Mouse (Mus musculus): ENCODE data around the gene Gm11554. TPM values are rescaled to one million over a fixed set of nuclear protein-coding genes. Genes with fewer than 3 reads are reported as not detected.

Gene Gm11554
- polyA plus RNA-seq (2014; fragmentation: Illumina TruSeq; extraction: RNeasy Lipid Tissue Mini Kit (QIAGEN cat#74804); ENCODE audit: low read depth, low replicate concordance), result not detected

DNA sequence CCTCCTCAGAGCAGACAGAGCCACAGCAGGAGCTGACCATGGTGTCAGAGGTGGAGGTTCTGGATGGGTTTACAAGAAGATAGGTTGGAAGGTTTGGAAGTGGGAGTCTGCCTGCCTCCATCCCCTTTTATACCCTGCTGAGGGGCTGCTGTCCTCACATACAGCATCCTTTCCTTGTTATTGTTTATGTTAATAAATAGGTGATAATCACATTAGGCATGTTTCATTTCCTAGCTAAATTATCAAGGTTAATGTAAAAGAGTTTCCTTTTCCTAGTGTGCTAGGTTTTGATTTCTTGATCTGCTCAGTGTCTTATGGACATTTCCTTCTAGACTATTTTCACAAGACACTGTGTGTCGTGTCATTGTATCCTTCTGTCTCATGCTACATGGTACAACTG lies at the start of gene Gm11554:
Gene Gm11554 (minus strand): TSS at position 101 of the 400 bp plus-strand sequence.

DNA sequence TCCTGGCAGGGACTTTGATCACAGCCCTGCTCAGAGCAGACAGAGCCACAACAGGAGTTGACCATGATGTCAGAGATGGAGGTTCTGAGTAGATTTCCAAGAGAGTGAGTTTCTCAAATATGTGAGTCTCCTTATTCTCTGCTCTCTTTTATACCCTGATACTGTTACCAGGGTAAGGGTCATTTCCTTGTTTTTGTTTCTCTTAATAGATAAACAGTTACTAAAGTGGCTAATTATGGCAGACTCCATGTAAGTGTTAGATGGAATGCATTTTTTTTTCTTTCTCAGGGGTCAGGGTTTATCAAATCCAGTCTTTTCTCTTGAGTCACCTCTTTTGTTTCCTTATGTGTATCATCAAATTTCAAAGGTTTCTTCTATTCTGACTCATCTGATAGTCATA lies 47.3 kb upstream of the Gm11554 start, which contains the start of gene Krtap4-16:
Gene Krtap4-16 (minus strand): TSS at position 101 of the 400 bp plus-strand sequence.

DNA sequence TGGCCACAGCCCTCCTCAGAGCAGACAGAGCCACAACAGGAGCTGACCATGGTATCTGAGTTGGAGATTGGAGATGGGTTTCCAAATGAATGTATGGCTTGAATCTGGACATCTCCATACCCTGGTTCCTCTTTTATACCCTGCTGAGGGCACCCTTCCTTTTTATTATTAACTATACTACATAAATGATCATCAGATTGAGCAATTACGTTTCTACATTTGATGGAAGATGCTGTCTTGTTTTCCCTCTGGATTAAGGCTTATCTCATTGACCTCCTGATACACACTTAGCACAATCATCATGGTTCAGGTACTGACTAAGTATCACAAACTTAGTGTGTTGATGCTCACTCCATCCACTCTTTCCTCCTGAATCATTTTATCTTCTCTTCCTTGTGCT lies 33.7 kb upstream of the Gm11554 start, which contains the start of gene 2300003K06Rik:
Gene 2300003K06Rik (minus strand): TSS at position 101 of the 400 bp plus-strand sequence.

DNA sequence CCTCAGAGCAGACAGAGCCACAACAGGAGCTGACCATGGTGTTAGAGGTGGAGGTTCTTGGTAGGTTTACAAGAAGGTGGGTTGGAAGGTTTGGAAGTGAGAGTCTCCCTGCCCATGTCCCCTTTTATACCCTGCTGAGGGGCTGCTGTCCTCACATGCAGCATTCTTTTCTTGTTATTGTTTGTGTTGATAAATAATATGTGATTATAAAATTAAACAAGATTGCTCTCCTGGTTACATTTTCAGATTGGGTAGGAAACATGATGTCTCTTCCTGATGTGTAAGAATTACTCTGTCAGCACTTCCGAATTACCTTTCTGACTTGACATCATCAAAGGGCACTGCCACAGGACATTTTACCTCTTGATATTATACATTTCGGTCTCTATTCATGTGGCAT lies 11.3 kb upstream of the Gm11554 start, which contains the start of gene Gm11564:
Gene Gm11564 (minus strand): TSS at position 101 of the 400 bp plus-strand sequence.

DNA sequence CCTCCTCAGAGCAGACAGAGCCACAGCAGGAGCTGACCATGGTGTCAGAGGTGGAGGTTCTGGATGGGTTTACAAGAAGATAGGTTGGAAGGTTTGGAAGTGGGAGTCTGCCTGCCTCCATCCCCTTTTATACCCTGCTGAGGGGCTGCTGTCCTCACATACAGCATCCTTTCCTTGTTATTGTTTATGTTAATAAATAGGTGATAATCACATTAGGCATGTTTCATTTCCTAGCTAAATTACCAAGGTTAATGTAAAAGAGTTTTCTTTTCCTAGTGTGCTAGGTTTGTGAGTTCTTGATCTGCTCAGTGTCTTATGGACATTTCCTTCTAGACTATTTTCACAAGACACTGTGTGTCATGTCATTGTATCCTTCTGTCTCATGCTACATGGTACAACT lies 5.5 kb upstream of the Gm11554 start, which contains the start of gene Krtap4-13:
Gene Krtap4-13 (minus strand): TSS at position 101 of the 400 bp plus-strand sequence.

DNA sequence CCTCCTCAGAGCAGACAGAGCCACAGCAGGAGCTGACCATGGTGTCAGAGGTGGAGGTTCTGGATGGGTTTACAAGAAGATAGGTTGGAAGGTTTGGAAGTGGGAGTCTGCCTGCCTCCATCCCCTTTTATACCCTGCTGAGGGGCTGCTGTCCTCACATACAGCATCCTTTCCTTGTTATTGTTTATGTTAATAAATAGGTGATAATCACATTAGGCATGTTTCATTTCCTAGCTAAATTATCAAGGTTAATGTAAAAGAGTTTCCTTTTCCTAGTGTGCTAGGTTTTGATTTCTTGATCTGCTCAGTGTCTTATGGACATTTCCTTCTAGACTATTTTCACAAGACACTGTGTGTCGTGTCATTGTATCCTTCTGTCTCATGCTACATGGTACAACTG lies 5.4 kb downstream of the Gm11554 start, which contains the start of gene Gm11569:
Gene Gm11569 (minus strand): TSS at position 101 of the 400 bp plus-strand sequence.

DNA sequence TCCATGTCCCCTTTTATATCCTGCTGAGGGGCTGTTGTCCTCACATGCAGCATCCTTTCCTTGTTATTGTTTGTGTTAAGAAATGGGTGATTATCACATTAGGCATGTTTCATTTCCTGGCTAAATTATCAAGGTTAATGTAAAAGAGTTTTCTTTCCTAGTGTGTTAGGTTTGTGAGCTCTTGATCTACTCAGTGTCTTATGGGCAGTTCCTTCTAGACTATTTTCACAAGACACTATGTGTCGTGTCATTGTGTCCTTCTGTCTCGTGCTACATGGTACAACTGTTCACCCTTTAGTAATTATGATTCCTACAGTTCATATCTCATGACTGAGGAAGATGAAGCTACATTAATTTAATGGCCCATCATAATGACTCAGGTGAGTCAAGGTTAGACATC lies 10.9 kb downstream of the Gm11554 start, which contains the start of gene Gm11596:
Gene Gm11596 (minus strand): TSS at position 101 of the 400 bp plus-strand sequence.

DNA sequence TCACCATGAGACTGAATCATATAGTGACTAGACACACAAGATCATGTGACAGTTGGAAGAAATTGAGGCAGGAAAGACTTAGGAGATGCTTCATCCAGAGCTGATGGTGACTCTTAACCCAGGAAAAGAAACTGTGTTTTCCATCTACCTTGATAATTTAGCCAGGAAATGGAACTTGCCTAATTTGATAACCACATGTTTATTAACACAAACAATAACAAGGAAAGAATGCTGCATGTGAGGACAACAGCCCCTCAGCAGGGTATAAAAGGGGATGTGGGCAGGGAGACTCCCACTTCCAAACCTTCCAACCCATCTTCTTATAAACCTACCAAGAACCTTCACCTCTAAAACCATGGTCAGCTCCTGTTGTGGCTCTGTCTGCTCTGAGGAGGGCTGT lies 19.3 kb downstream of the Gm11554 start, which contains the start of gene Krtap4-9:
Gene Krtap4-9 (plus strand): TSS at position 301 of the 400 bp plus-strand sequence.

DNA sequence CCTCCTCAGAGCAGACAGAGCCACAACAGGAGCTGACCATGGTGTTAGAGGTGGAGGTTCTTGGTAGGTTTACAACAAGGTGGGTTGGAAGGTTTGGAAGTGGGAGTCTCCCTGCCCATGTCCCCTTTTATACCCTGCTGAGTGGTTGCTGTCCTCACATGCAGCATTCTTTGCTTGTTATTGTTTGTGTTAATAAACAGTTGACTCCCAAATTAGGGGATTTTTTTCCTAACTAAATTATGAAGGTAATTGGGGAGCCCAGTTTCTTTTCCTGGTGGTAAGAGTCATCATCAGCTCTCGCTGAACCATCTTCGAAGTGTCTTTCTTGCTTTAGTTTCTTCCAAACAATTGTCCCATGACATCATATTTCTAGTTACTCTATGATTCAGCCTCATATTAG lies 23.6 kb downstream of the Gm11554 start, which contains the start of gene Krtap4-8:
Gene Krtap4-8 (minus strand): TSS at position 101 of the 400 bp plus-strand sequence.

DNA sequence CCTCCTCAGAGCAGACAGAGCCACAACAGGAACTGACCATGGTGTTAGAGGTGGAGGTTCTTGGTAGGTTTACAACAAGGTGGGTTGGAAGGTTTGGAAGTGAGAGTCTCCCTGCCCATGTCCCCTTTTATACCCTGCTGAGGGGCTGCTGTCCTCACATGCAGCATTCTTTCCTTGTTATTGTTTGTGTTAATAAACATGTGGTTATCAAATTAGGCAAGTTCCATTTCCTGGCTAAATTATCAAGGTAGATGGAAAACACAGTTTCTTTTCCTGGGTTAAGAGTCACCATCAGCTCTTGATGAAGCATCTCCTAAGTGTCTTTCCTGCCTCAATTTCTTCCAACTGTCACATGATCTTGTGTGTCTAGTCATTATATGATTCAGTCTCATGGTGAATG lies 31.4 kb downstream of the Gm11554 start, which contains the start of gene Gm11595:
Gene Gm11595 (minus strand): TSS at position 101 of the 400 bp plus-strand sequence.

Other genes starting within 250 kb of the Gm11554 start
- gene Krtap3-2, start 247.6 kb downstream of the Gm11554 start, polyA plus RNA-seq (2014; fragmentation: Illumina TruSeq; extraction: RNeasy Lipid Tissue Mini Kit (QIAGEN cat#74804); ENCODE audit: low read depth, low replicate concordance), result not detected
- gene Gm11939, start 245.0 kb downstream of the Gm11554 start, polyA plus RNA-seq (2014; fragmentation: Illumina TruSeq; extraction: RNeasy Lipid Tissue Mini Kit (QIAGEN cat#74804); ENCODE audit: low read depth, low replicate concordance), result not detected
- gene Krtap3-1, start 237.8 kb downstream of the Gm11554 start, polyA plus RNA-seq (2014; fragmentation: Illumina TruSeq; extraction: RNeasy Lipid Tissue Mini Kit (QIAGEN cat#74804); ENCODE audit: low read depth, low replicate concordance), result not detected
- gene Krtap1-5, start 223.4 kb downstream of the Gm11554 start, polyA plus RNA-seq (2014; fragmentation: Illumina TruSeq; extraction: RNeasy Lipid Tissue Mini Kit (QIAGEN cat#74804); ENCODE audit: low read depth, low replicate concordance), result not detected
- not detected for gene Krtap1-4, start 220.8 kb downstream of the Gm11554 start, polyA plus RNA-seq (2014; fragmentation: Illumina TruSeq; extraction: RNeasy Lipid Tissue Mini Kit (QIAGEN cat#74804); ENCODE audit: low read depth, low replicate concordance)
- not detected for gene Krtap1-3, start 213.1 kb downstream of the Gm11554 start, polyA plus RNA-seq (2014; fragmentation: Illumina TruSeq; extraction: RNeasy Lipid Tissue Mini Kit (QIAGEN cat#74804); ENCODE audit: low read depth, low replicate concordance)
- gene Krtap9-3, start 206.3 kb downstream of the Gm11554 start, polyA plus RNA-seq (2014; fragmentation: Illumina TruSeq; extraction: RNeasy Lipid Tissue Mini Kit (QIAGEN cat#74804); ENCODE audit: low read depth, low replicate concordance), result not detected
- gene Gm11938, start 201.1 kb downstream of the Gm11554 start, polyA plus RNA-seq (2014; fragmentation: Illumina TruSeq; extraction: RNeasy Lipid Tissue Mini Kit (QIAGEN cat#74804); ENCODE audit: low read depth, low replicate concordance), result not detected
- gene Gm11937, start 194.3 kb downstream of the Gm11554 start, polyA plus RNA-seq (2014; fragmentation: Illumina TruSeq; extraction: RNeasy Lipid Tissue Mini Kit (QIAGEN cat#74804); ENCODE audit: low read depth, low replicate concordance), result not detected
- gene Krtap2-4, start 189.6 kb downstream of the Gm11554 start, polyA plus RNA-seq (2014; fragmentation: Illumina TruSeq; extraction: RNeasy Lipid Tissue Mini Kit (QIAGEN cat#74804); ENCODE audit: low read depth, low replicate concordance), result not detected
- gene Gm11562, start 184.0 kb downstream of the Gm11554 start, polyA plus RNA-seq (2014; fragmentation: Illumina TruSeq; extraction: RNeasy Lipid Tissue Mini Kit (QIAGEN cat#74804); ENCODE audit: low read depth, low replicate concordance), result not detected
- gene Krtap4-1, start 176.2 kb downstream of the Gm11554 start, polyA plus RNA-seq (2014; fragmentation: Illumina TruSeq; extraction: RNeasy Lipid Tissue Mini Kit (QIAGEN cat#74804); ENCODE audit: low read depth, low replicate concordance), result not detected
- gene Krtap4-2, start 169.4 kb downstream of the Gm11554 start, polyA plus RNA-seq (2014; fragmentation: Illumina TruSeq; extraction: RNeasy Lipid Tissue Mini Kit (QIAGEN cat#74804); ENCODE audit: low read depth, low replicate concordance), result not detected
- gene Krtap4-7, start 160.4 kb downstream of the Gm11554 start, polyA plus RNA-seq (2014; fragmentation: Illumina TruSeq; extraction: RNeasy Lipid Tissue Mini Kit (QIAGEN cat#74804); ENCODE audit: low read depth, low replicate concordance), result not detected
- gene Gm11555, start 154.2 kb downstream of the Gm11554 start, polyA plus RNA-seq (2014; fragmentation: Illumina TruSeq; extraction: RNeasy Lipid Tissue Mini Kit (QIAGEN cat#74804); ENCODE audit: low read depth, low replicate concordance), result not detected
- not detected for gene Gm11563, start 145.5 kb downstream of the Gm11554 start, polyA plus RNA-seq (2014; fragmentation: Illumina TruSeq; extraction: RNeasy Lipid Tissue Mini Kit (QIAGEN cat#74804); ENCODE audit: low read depth, low replicate concordance)
- not detected for gene Krtap4-6, start 138.5 kb downstream of the Gm11554 start, polyA plus RNA-seq (2014; fragmentation: Illumina TruSeq; extraction: RNeasy Lipid Tissue Mini Kit (QIAGEN cat#74804); ENCODE audit: low read depth, low replicate concordance)
- gene Gm14190, start 113.7 kb downstream of the Gm11554 start, polyA plus RNA-seq (2014; fragmentation: Illumina TruSeq; extraction: RNeasy Lipid Tissue Mini Kit (QIAGEN cat#74804); ENCODE audit: low read depth, low replicate concordance), result not detected
- gene Gm14180, start 70.2 kb downstream of the Gm11554 start, polyA plus RNA-seq (2014; fragmentation: Illumina TruSeq; extraction: RNeasy Lipid Tissue Mini Kit (QIAGEN cat#74804); ENCODE audit: low read depth, low replicate concordance), result not detected
- not detected for gene Gm11595, start 31.5 kb downstream of the Gm11554 start, polyA plus RNA-seq (2014; fragmentation: Illumina TruSeq; extraction: RNeasy Lipid Tissue Mini Kit (QIAGEN cat#74804); ENCODE audit: low read depth, low replicate concordance)
- not detected for gene Krtap4-8, start 23.7 kb downstream of the Gm11554 start, polyA plus RNA-seq (2014; fragmentation: Illumina TruSeq; extraction: RNeasy Lipid Tissue Mini Kit (QIAGEN cat#74804); ENCODE audit: low read depth, low replicate concordance)
- not detected for gene Krtap4-9, start 19.2 kb downstream of the Gm11554 start, polyA plus RNA-seq (2014; fragmentation: Illumina TruSeq; extraction: RNeasy Lipid Tissue Mini Kit (QIAGEN cat#74804); ENCODE audit: low read depth, low replicate concordance)
- not detected for gene Gm11596, start 11.0 kb downstream of the Gm11554 start, polyA plus RNA-seq (2014; fragmentation: Illumina TruSeq; extraction: RNeasy Lipid Tissue Mini Kit (QIAGEN cat#74804); ENCODE audit: low read depth, low replicate concordance)
- not detected for gene Gm11569, start 5.5 kb downstream of the Gm11554 start, polyA plus RNA-seq (2014; fragmentation: Illumina TruSeq; extraction: RNeasy Lipid Tissue Mini Kit (QIAGEN cat#74804); ENCODE audit: low read depth, low replicate concordance)
- not detected for gene Krtap4-13, start 5.4 kb upstream of the Gm11554 start, polyA plus RNA-seq (2014; fragmentation: Illumina TruSeq; extraction: RNeasy Lipid Tissue Mini Kit (QIAGEN cat#74804); ENCODE audit: low read depth, low replicate concordance)
- gene Gm11564, start 11.2 kb upstream of the Gm11554 start, polyA plus RNA-seq (2014; fragmentation: Illumina TruSeq; extraction: RNeasy Lipid Tissue Mini Kit (QIAGEN cat#74804); ENCODE audit: low read depth, low replicate concordance), result not detected
- not detected for gene 2300003K06Rik, start 33.6 kb upstream of the Gm11554 start, polyA plus RNA-seq (2014; fragmentation: Illumina TruSeq; extraction: RNeasy Lipid Tissue Mini Kit (QIAGEN cat#74804); ENCODE audit: low read depth, low replicate concordance)
- not detected for gene Krtap4-16, start 47.2 kb upstream of the Gm11554 start, polyA plus RNA-seq (2014; fragmentation: Illumina TruSeq; extraction: RNeasy Lipid Tissue Mini Kit (QIAGEN cat#74804); ENCODE audit: low read depth, low replicate concordance)
- not detected for gene Gm11568, start 53.5 kb upstream of the Gm11554 start, polyA plus RNA-seq (2014; fragmentation: Illumina TruSeq; extraction: RNeasy Lipid Tissue Mini Kit (QIAGEN cat#74804); ENCODE audit: low read depth, low replicate concordance)
- not detected for gene Gm11559, start 60.0 kb upstream of the Gm11554 start, polyA plus RNA-seq (2014; fragmentation: Illumina TruSeq; extraction: RNeasy Lipid Tissue Mini Kit (QIAGEN cat#74804); ENCODE audit: low read depth, low replicate concordance)
- not detected for gene Krtap9-1, start 68.9 kb upstream of the Gm11554 start, polyA plus RNA-seq (2014; fragmentation: Illumina TruSeq; extraction: RNeasy Lipid Tissue Mini Kit (QIAGEN cat#74804); ENCODE audit: low read depth, low replicate concordance)
- not detected for gene Gm11567, start 74.7 kb upstream of the Gm11554 start, polyA plus RNA-seq (2014; fragmentation: Illumina TruSeq; extraction: RNeasy Lipid Tissue Mini Kit (QIAGEN cat#74804); ENCODE audit: low read depth, low replicate concordance)
- gene Krtap31-1, start 103.5 kb upstream of the Gm11554 start, polyA plus RNA-seq (2014; fragmentation: Illumina TruSeq; extraction: RNeasy Lipid Tissue Mini Kit (QIAGEN cat#74804); ENCODE audit: low read depth, low replicate concordance), result not detected
- gene Gm11565, start 110.3 kb upstream of the Gm11554 start, polyA plus RNA-seq (2014; fragmentation: Illumina TruSeq; extraction: RNeasy Lipid Tissue Mini Kit (QIAGEN cat#74804); ENCODE audit: low read depth, low replicate concordance), result not detected
- not detected for gene Krtap31-2, start 131.8 kb upstream of the Gm11554 start, polyA plus RNA-seq (2014; fragmentation: Illumina TruSeq; extraction: RNeasy Lipid Tissue Mini Kit (QIAGEN cat#74804); ENCODE audit: low read depth, low replicate concordance)
- not detected for gene Krtap9-5, start 144.0 kb upstream of the Gm11554 start, polyA plus RNA-seq (2014; fragmentation: Illumina TruSeq; extraction: RNeasy Lipid Tissue Mini Kit (QIAGEN cat#74804); ENCODE audit: low read depth, low replicate concordance)
- not detected for gene Krtap29-1, start 174.6 kb upstream of the Gm11554 start, polyA plus RNA-seq (2014; fragmentation: Illumina TruSeq; extraction: RNeasy Lipid Tissue Mini Kit (QIAGEN cat#74804); ENCODE audit: low read depth, low replicate concordance)
- gene Krtap16-1, start 182.2 kb upstream of the Gm11554 start, polyA plus RNA-seq (2014; fragmentation: Illumina TruSeq; extraction: RNeasy Lipid Tissue Mini Kit (QIAGEN cat#74804); ENCODE audit: low read depth, low replicate concordance), result not detected
- gene Krtap17-1, start 189.5 kb upstream of the Gm11554 start, polyA plus RNA-seq (2014; fragmentation: Illumina TruSeq; extraction: RNeasy Lipid Tissue Mini Kit (QIAGEN cat#74804); ENCODE audit: low read depth, low replicate concordance), result not detected
- gene Krt33a, start 211.8 kb upstream of the Gm11554 start, polyA plus RNA-seq (2014; fragmentation: Illumina TruSeq; extraction: RNeasy Lipid Tissue Mini Kit (QIAGEN cat#74804); ENCODE audit: low read depth, low replicate concordance), result not detected
- not detected for gene Krt33b, start 225.4 kb upstream of the Gm11554 start, polyA plus RNA-seq (2014; fragmentation: Illumina TruSeq; extraction: RNeasy Lipid Tissue Mini Kit (QIAGEN cat#74804); ENCODE audit: low read depth, low replicate concordance)
- not detected for gene Krt34, start 237.1 kb upstream of the Gm11554 start, polyA plus RNA-seq (2014; fragmentation: Illumina TruSeq; extraction: RNeasy Lipid Tissue Mini Kit (QIAGEN cat#74804); ENCODE audit: low read depth, low replicate concordance)
- not detected for gene Krt31, start 246.1 kb upstream of the Gm11554 start, polyA plus RNA-seq (2014; fragmentation: Illumina TruSeq; extraction: RNeasy Lipid Tissue Mini Kit (QIAGEN cat#74804); ENCODE audit: low read depth, low replicate concordance)

All from adipose tissue, adult 10 weeks (tissue).